Mouse (Mus musculus) embryonic facial prominence, embryonic 15.5 days (tissue): Measurements from ENCODE around the gene Pkig. TPM values are rescaled to one million over a fixed set of nuclear protein-coding genes. Genes with fewer than 3 reads are reported as not detected.
"Not testable (repeated sequence)": the region's sequence is repeated elsewhere in the genome, so short reads cannot be mapped to it uniquely, and the experiment has no call there.

Experiments used
- ATAC-seq: fragments of 200-750 bp; cut with Nextera tagmentation; 2 replicates; pipeline ENCODE4 v1.8.0; 2017; ENCODE audit warnings: low read depth, moderate TSS enrichment; ENCODE audit not compliant: insufficient number of reproducible peaks, low FRiP score, low TSS enrichment
- H3K27ac ChIP-seq: fragments of 300-500 bp; sonication (generic); replicated peaks from 2 replicates; pipeline ENCODE4 v1.5.1; 2015; ENCODE audit warnings: mild to moderate bottlenecking, inconsistent platforms
- H3K27me3 ChIP-seq: fragments of 300-500 bp; sonication (generic); 2 replicates; pipeline ENCODE4 v1.6.1; 2015; ENCODE audit warnings: inconsistent platforms
- H3K36me3 ChIP-seq: fragments of 300-500 bp; sonication (generic); 2 replicates; pipeline ENCODE4 v1.6.1; 2015; ENCODE audit warnings: mild to moderate bottlenecking, inconsistent platforms
- H3K4me1 ChIP-seq: fragments of 300-500 bp; sonication (generic); 2 replicates; pipeline ENCODE4 v1.6.1; 2015; ENCODE audit warnings: inconsistent platforms
- H3K4me2 ChIP-seq: fragments of 300-500 bp; sonication (generic); replicated peaks from 2 replicates; pipeline ENCODE4 v1.6.1; 2015; ENCODE audit warnings: mild to moderate bottlenecking, inconsistent platforms
- H3K4me3 ChIP-seq: fragments of 300-500 bp; sonication (generic); replicated peaks from 2 replicates; pipeline ENCODE4 v1.5.1; 2015; ENCODE audit warnings: mild to moderate bottlenecking, inconsistent platforms
- H3K9ac ChIP-seq: fragments of 300-500 bp; sonication (generic); 2 replicates; pipeline ENCODE4 v1.6.1; 2015; ENCODE audit warnings: inconsistent platforms
- H3K9me3 ChIP-seq: fragments of 300-500 bp; sonication (generic); replicated peaks from 2 replicates; pipeline ENCODE4 v1.6.1; 2016; ENCODE audit warnings: inconsistent platforms
- WGBS: fragments of 180-500 bp; shearing (Covaris S2); methylation state at CpG from one replicate; pipeline ENCODE4 v1.1.7; 2015; 5-methylcytosine and 5-hydroxymethylcytosine counted together
- polyA plus RNA-seq: library from polyadenylated mRNA; unstranded; fragments of >200 nt; fragmentation: Nextera tagmentation; extraction: Ambion mirVana; gene quantifications from 2 replicates; pipeline ENCODE4 v1.2.1, GENCODE M21; 2015

Gene Pkig
- polyA plus RNA-seq, 1 experiment from 2014 or later, result 152 TPM

DNA sequence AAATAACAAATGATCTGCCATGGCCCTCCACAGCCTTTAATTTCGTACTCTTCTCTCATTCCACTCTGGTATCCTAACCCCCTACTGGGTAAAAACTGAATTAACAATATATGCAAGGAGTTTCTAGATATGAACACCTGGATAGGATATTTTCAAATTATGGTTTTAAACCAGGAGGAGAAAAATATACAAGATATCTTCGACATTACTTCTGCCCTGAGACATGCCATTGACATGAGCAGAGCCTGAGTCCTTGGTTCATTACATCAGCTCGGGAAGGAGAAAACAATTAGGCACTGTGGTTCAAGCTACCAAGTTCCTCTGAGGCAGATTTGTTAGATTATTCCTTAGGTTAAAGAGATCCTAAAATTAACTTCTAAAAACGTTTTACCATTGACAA is 14.1 kb upstream of the Pkig start:
- no peak for ATAC-seq
- H3K27me3 ChIP-seq, result no peaks in the 10 kb centered on the region
- H3K9me3 ChIP-seq, result no peaks in the 10 kb centered on the region
- peak overlapping the region; percentile 99 for H3K27ac ChIP-seq
- WGBS, result 4% methylated on average over 4 of the region's 4 CpGs
- H3K4me2 ChIP-seq, result peak overlapping the region; percentile 54
- peaks cover 25% of the 10 kb centered on the region; the same call in 1 of the 2 replicates for H3K4me1 ChIP-seq
- H3K9ac ChIP-seq, result peak overlapping the region; percentile 94
- H3K36me3 ChIP-seq, result 0 out of 2 replicates have a peak, but pooled peaks cover 7% of the 10 kb centered on the region
- H3K4me3 ChIP-seq, result peak overlapping the region; percentile 95

GRCm38 (mm10) chr2:163644575-163645385 is 13.4 kb upstream of the Pkig start, which contains the start of gene Serinc3:
TSS of gene Serinc3 (minus strand) at chr2:163645131.
- H3K4me1 ChIP-seq, result peaks cover 25% of the 10 kb centered on the region; the same call in 1 of the 2 replicates
- peak; percentile 93 for ATAC-seq
- H3K9me3 ChIP-seq, result no peaks in the 10 kb centered on the region
- WGBS, result under 1% methylated on average over 74 of the region's 74 CpGs
- H3K27me3 ChIP-seq, result no peaks in the 10 kb centered on the region
- 0 out of 2 replicates have a peak, but pooled peaks cover 7% of the 10 kb centered on the region for H3K36me3 ChIP-seq
- peak within 1 kb of the TSS; percentile 95 for H3K4me3 ChIP-seq
- peak within 1 kb of the TSS; percentile 99 for H3K27ac ChIP-seq
- H3K4me2 ChIP-seq, result peak within 1 kb of the TSS; percentile 54
- peak within 1 kb of the TSS; percentile 94 for H3K9ac ChIP-seq

- no peaks in the 10 kb centered on the region for H3K27me3 ChIP-seq
- no peak overlapping the region for H3K9ac ChIP-seq
- H3K4me3 ChIP-seq, result peak overlapping the region; percentile 95; the same call in 1 of the 2 replicates
- H3K4me2 ChIP-seq, result peak overlapping the region; percentile 54; the same call in 1 of the 2 replicates
- ATAC-seq, result no peak
- peak overlapping the region; percentile 77 for H3K27ac ChIP-seq
- H3K36me3 ChIP-seq, result 0 out of 2 replicates have a peak, but pooled peaks cover 7% of the 10 kb centered on the region
- H3K9me3 ChIP-seq, result no peaks in the 10 kb centered on the region
- peaks cover 25% of the 10 kb centered on the region; the same call in 1 of the 2 replicates for H3K4me1 ChIP-seq
- WGBS, result 76% methylated on average over 11 of the region's 11 CpGs
These were observed 12.3 kb upstream of the Pkig start for GRCm38 (mm10) chr2:163645700-163646460.

DNA sequence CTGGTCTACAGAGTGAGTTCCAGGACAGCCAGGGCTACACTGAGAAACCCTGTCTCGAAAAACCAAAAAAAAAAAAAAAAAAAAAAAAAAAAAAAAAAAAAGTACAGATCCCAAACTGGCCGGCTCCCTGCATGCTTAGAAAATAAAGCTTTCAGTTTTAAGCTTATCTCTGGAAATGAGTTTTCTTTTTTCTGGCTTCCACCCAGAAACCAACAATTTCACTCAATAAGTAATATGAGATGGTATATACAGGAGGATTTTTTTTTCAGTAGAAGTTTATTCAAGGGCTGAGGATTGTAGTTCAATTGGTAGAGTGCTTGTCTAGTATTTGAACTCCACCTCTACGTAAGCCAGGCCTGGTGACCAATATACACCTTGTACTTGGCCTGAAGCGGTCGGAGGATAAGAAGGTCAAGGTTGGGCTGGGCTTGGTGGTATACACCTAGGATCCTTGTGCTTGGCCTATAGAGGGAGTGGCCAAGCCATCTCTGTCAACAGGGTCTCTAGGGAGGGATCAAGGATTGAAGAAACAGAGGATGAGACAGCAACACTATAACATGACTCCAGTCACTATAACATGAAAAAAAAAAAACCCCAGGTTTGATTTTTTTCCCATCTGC is 11.6 kb upstream of the Pkig start:
- H3K27ac ChIP-seq, result no peak overlapping the region
- no peaks in the 10 kb centered on the region for H3K9me3 ChIP-seq
- H3K4me1 ChIP-seq, result peaks cover 25% of the 10 kb centered on the region; the same call in 1 of the 2 replicates
- ATAC-seq, result no peak
- H3K36me3 ChIP-seq, result 0 out of 2 replicates have a peak, but pooled peaks cover 7% of the 10 kb centered on the region
- no peaks in the 10 kb centered on the region for H3K27me3 ChIP-seq
- H3K9ac ChIP-seq, result no peak overlapping the region
- WGBS, result 86% methylated on average over 5 of the region's 5 CpGs
- no peak overlapping the region for H3K4me2 ChIP-seq
- no peak overlapping the region for H3K4me3 ChIP-seq

DNA sequence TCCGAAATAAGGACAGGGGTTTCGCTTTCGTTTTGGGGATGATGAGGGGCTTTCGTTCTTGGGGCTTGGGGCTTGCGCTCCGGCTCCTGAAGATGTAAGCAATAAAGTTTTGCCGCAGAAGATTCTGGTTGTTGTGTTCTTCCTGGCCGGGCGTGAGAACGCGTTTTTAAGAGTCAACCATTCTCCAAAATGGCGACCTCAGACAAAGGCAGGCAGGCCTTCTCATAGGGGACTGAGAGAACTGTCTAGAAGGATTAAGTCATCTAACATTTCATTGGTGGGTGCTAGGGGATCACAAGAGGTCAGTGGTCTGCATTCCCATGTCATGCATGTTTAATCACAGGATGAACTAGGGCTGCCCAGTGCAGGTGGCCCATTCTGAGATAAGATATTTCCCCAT is 2.5 kb upstream of the Pkig start:
- not testable (repeated sequence) for H3K9ac ChIP-seq, H3K4me2 ChIP-seq, H3K4me1 ChIP-seq, H3K36me3 ChIP-seq, ATAC-seq, H3K27ac ChIP-seq, H3K4me3 ChIP-seq, H3K9me3 ChIP-seq, H3K27me3 ChIP-seq
- WGBS, result 98% methylated on average over 9 of the region's 12 CpGs

DNA sequence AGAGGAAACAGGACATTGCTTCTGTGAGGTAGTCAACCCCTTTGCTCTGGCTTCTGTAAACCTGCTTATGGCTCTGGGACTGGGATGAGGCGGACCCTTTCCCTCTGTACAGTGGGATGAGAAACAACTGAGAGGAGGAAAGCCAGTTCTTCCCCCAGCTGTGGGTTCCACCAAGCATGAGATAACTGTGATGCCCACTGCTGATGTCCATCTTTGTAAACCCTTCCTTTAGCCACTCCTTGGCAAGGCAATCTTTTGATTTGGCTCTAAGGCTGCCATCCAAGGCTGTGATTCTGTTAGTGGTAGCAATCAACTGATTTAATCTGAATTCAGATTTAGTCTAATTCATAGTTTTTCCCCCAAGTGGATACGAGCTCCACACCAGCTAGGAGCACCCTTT is 700 bp upstream of the Pkig start:
- Histone ChIP-seq H3K27ac (no peak overlapping the region), H3K4me3 (no peak overlapping the region), H3K27me3 (no peaks in the 10 kb centered on the region), H3K9me3 (no peaks in the 10 kb centered on the region), H3K4me1 (peaks cover 16% of the 10 kb centered on the region; the same call in 1 of the 2 replicates), H3K36me3 (no peaks in the 10 kb centered on the region), H3K9ac (no peak overlapping the region), H3K4me2 (no peak overlapping the region)
- WGBS, result 85% methylated on average over 2 of the region's 2 CpGs
- no peak for ATAC-seq

DNA sequence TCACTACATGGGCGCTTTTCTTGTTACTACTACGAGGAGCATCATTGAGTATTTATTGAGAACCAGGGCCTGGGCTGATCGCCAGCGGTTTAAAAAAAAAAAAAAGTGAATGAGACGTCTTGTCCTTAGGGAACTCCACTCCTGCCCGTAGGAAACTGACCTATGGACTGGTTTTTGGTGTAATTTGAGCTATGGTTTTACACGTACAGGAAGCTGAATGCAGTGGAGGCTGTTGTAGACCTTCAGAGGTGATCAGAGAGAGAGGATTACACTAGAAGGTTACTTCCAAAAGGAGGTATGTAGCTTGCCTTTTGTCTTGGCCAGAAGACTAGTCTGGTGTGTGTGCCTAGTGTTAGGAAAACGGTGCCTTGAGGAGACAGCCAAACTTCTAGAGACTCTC is 755 bp downstream of the Pkig start:
- no peaks in the 10 kb centered on the region for H3K27me3 ChIP-seq
- WGBS, result under 1% methylated on average over 8 of the region's 8 CpGs
- H3K9me3 ChIP-seq, result no peaks in the 10 kb centered on the region
- H3K9ac ChIP-seq, result peak overlapping the region; percentile 66; the same call in 1 of the 2 replicates
- H3K4me2 ChIP-seq, result peak overlapping the region; percentile 69
- H3K27ac ChIP-seq, result peak overlapping the region; percentile 51; the same call in 1 of the 2 replicates
- H3K4me3 ChIP-seq, result peak overlapping the region; percentile 92
- no peak for ATAC-seq
- peaks cover 16% of the 10 kb centered on the region; the same call in 1 of the 2 replicates for H3K4me1 ChIP-seq
- no peaks in the 10 kb centered on the region for H3K36me3 ChIP-seq

DNA sequence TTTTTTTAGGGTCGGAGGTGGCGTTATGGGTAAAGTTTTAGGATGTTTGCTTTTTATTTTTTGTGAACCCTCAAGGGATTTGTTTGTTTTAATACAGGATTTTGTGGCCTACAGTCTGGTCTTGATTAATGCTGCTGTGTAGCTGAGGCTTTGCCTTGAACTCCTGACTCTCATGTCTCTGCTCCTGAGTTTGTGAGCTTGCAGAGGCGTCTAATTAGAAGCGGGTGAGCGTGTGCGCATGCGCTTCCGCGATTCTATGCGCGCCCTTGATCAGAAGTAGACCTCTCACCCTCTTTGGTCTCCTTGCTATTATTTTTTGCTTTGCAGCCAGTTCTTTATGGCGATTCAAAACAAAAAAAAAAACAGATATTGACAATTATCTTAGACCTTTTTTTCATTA is 1.2 kb downstream of the Pkig start:
- ATAC-seq, result no peak
- Histone ChIP-seq H3K9ac (no peak overlapping the region), H3K27ac (no peak overlapping the region), H3K4me2 (peak overlapping the region; percentile 69), H3K4me1 (peaks cover 16% of the 10 kb centered on the region; the same call in 1 of the 2 replicates), H3K27me3 (no peaks in the 10 kb centered on the region), H3K4me3 (peak overlapping the region; percentile 92), H3K36me3 (no peaks in the 10 kb centered on the region), H3K9me3 (no peaks in the 10 kb centered on the region)
- WGBS, result 55% methylated on average over 12 of the region's 12 CpGs

GRCm38 (mm10) chr2:163660103-163660701 is 2.0 kb downstream of the Pkig start:
- no peak for ATAC-seq
- 74% methylated on average over 5 of the region's 5 CpGs for WGBS
- H3K36me3 ChIP-seq, result no peaks in the 10 kb centered on the region
- H3K9ac ChIP-seq, result no peak overlapping the region
- no peaks in the 10 kb centered on the region for H3K9me3 ChIP-seq
- no peaks in the 10 kb centered on the region for H3K27me3 ChIP-seq
- H3K4me3 ChIP-seq, result no peak overlapping the region
- H3K4me2 ChIP-seq, result no peak overlapping the region
- H3K27ac ChIP-seq, result no peak overlapping the region
- H3K4me1 ChIP-seq, result peaks cover 16% of the 10 kb centered on the region; the same call in 1 of the 2 replicates

DNA sequence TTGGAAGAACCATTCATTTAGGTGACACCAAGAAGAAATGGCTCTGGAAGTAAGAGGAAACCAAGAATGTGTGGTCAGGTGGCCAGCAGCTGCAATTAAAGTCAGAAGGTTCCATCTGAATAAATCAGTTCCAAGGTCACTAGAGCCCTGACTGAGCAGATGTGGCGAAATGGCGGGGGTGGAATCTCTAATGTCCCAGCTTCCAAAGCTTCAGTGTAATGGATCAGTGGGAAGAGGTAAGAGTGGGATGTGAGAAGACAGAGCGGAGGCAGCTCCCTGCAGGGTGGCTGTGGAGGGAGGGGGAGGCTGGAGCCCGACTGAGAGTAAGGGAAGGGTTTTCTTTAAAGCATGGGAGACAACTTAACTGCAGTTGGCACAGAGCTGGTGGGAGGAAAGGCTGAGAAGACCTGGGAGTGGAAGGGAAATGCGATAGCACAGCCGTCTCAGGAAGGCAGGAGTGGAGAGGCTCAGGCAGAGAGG is 3.2 kb downstream of the Pkig start:
- ATAC-seq, result no peak
- WGBS, result 56% methylated on average over 6 of the region's 6 CpGs
- H3K4me1 ChIP-seq, result peaks cover 16% of the 10 kb centered on the region; the same call in 1 of the 2 replicates
- no peaks in the 10 kb centered on the region for H3K36me3 ChIP-seq
- no peaks in the 10 kb centered on the region for H3K27me3 ChIP-seq
- no peaks in the 10 kb centered on the region for H3K9me3 ChIP-seq
- H3K27ac ChIP-seq, result no peak overlapping the region
- no peak overlapping the region for H3K4me3 ChIP-seq
- H3K4me2 ChIP-seq, result no peak overlapping the region
- no peak overlapping the region for H3K9ac ChIP-seq
